Mouse (Mus musculus) forebrain, embryonic 10.5 days (tissue): ENCODE measurements around the gene Ptgdr2. TPM values are rescaled to one million over a fixed set of nuclear protein-coding genes. Genes with fewer than 3 reads are reported as not detected.

Experiments used
- DNase-seq: peaks from one replicate; pipeline ENCODE4 v3.0.0-alpha.2; 2017; ENCODE audit warnings: low spot score; ENCODE audit errors: extremely low spot score
- H3K27ac ChIP-seq: fragments of 300-500 bp; sonication (generic); 2 replicates; pipeline ENCODE4 v1.5.1; 2016; ENCODE audit warnings: mild to moderate bottlenecking
- H3K27me3 ChIP-seq: fragments of 300-500 bp; sonication (generic); 2 replicates; pipeline ENCODE4 v1.6.1; 2016; ENCODE audit warnings: mild to moderate bottlenecking; ENCODE audit not compliant: poor library complexity, severe bottlenecking
- H3K36me3 ChIP-seq: fragments of 300-500 bp; sonication (generic); replicated peaks from 2 replicates; pipeline ENCODE4 v1.6.1; 2016; ENCODE audit warnings: mild to moderate bottlenecking, moderate library complexity
- H3K4me1 ChIP-seq: fragments of 300-500 bp; sonication (generic); 2 replicates; pipeline ENCODE4 v1.6.1; 2016
- H3K4me3 ChIP-seq: fragments of 300-500 bp; sonication (generic); 2 replicates; pipeline ENCODE4 v1.5.1; 2016; ENCODE audit warnings: mild to moderate bottlenecking, moderate library complexity
- H3K9me3 ChIP-seq: fragments of 300-500 bp; sonication (generic); 2 replicates; pipeline ENCODE4 v1.6.1; 2016; ENCODE audit warnings: mild to moderate bottlenecking, moderate library complexity
- WGBS: fragments of 180-500 bp; shearing (Covaris S2); methylation state at CpG from one replicate; pipeline ENCODE4 v1.1.7; 2016; 5-methylcytosine and 5-hydroxymethylcytosine counted together
- polyA plus RNA-seq: library from polyadenylated mRNA; unstranded; fragments of >200 nt; fragmentation: Nextera tagmentation; extraction: Ambion mirVana; gene quantifications from 2 replicates; pipeline ENCODE4 v1.2.1, GENCODE M21; 2016

The Ptgdr2 gene
- polyA plus RNA-seq, 1 experiment from 2014 or later = 0.09 TPM

- peak overlapping the region; percentile 92 for H3K27ac ChIP-seq
- peak overlapping the region; percentile 57 for H3K4me3 ChIP-seq
- peaks cover 40% of the 10 kb centered on the region for H3K36me3 ChIP-seq
- WGBS = 17% methylated on average over 37 of the region's 37 CpGs
- DNase-seq = peak; percentile 87
- no peaks in the 10 kb centered on the region; the same call in 1 of the 2 replicates for H3K9me3 ChIP-seq
- peaks cover 26% of the 10 kb centered on the region for H3K27me3 ChIP-seq
- H3K4me1 ChIP-seq = peaks cover 21% of the 10 kb centered on the region
Measured at GRCm38 (mm10) chr19:10940097-10940800, 3.3 kb downstream of the Ptgdr2 start.

- peak; percentile 71 for DNase-seq
- Histone ChIP-seq H3K27me3 (peaks cover 26% of the 10 kb centered on the region), H3K4me1 (peaks cover 18% of the 10 kb centered on the region), H3K4me3 (peak overlapping the region; percentile 57), H3K36me3 (peaks cover 47% of the 10 kb centered on the region), H3K27ac (peak overlapping the region; percentile 92), H3K9me3 (no peaks in the 10 kb centered on the region; the same call in 1 of the 2 replicates)
- WGBS = 2% methylated on average over 40 of the region's 40 CpGs
Measured at GRCm38 (mm10) chr19:10940801-10941457, 4.0 kb downstream of the Ptgdr2 start.

- no peak for DNase-seq
- peaks cover 42% of the 10 kb centered on the region for H3K4me1 ChIP-seq
- peaks cover 11% of the 10 kb centered on the region for H3K27me3 ChIP-seq
- 85% methylated on average over 3 of the region's 3 CpGs for WGBS
- H3K36me3 ChIP-seq = peaks cover 59% of the 10 kb centered on the region
- H3K4me3 ChIP-seq = no peak overlapping the region
- no peaks in the 10 kb centered on the region for H3K9me3 ChIP-seq
- no peak overlapping the region for H3K27ac ChIP-seq
Measured at GRCm38 (mm10) chr19:10943955-10944354, 7.0 kb downstream of the Ptgdr2 start.

- Histone ChIP-seq H3K9me3 (no peaks in the 10 kb centered on the region), H3K27me3 (peaks cover 4% of the 10 kb centered on the region; the same call in 1 of the 2 replicates), H3K36me3 (peaks cover 56% of the 10 kb centered on the region), H3K4me1 (peaks cover 35% of the 10 kb centered on the region), H3K4me3 (peak overlapping the region; percentile 76), H3K27ac (no peak overlapping the region)
- WGBS = 91% methylated on average over 3 of the region's 3 CpGs
- DNase-seq = no peak
Measured at GRCm38 (mm10) chr19:10946506-10946905, 9.5 kb downstream of the Ptgdr2 start.

GRCm38 (mm10) chr19:10947219-10947618 is 10.3 kb downstream of the Ptgdr2 start:
- WGBS = 90% methylated on average over 5 of the region's 5 CpGs

GRCm38 (mm10) chr19:10948416-10948815 is 11.5 kb downstream of the Ptgdr2 start:
- Histone ChIP-seq H3K27ac (peak overlapping the region; percentile 82), H3K36me3 (peaks cover 37% of the 10 kb centered on the region), H3K27me3 (no peaks in the 10 kb centered on the region), H3K4me3 (peak overlapping the region; percentile 76), H3K9me3 (no peaks in the 10 kb centered on the region), H3K4me1 (peaks cover 46% of the 10 kb centered on the region)
- WGBS = under 1% methylated on average over 20 of the region's 20 CpGs
- DNase-seq = no peak

More at GRCm38 (mm10) chr19:10947219-10947618, 10.3 kb downstream of the Ptgdr2 start:
- Histone ChIP-seq H3K27ac (no peak overlapping the region), H3K9me3 (no peaks in the 10 kb centered on the region), H3K36me3 (peaks cover 49% of the 10 kb centered on the region), H3K27me3 (no peaks in the 10 kb centered on the region), H3K4me3 (peak overlapping the region; percentile 76), H3K4me1 (peaks cover 42% of the 10 kb centered on the region)
- no peak for DNase-seq

- DNase-seq = peak; percentile 99
- H3K4me1 ChIP-seq = peaks cover 46% of the 10 kb centered on the region
- peak within 1 kb of the TSS; percentile 76 for H3K4me3 ChIP-seq
- H3K27ac ChIP-seq = peak within 1 kb of the TSS; percentile 82
- WGBS = under 1% methylated on average over 30 of the region's 30 CpGs
- H3K9me3 ChIP-seq = no peaks in the 10 kb centered on the region
- no peaks in the 10 kb centered on the region for H3K27me3 ChIP-seq
- peaks cover 30% of the 10 kb centered on the region for H3K36me3 ChIP-seq
Measured at GRCm38 (mm10) chr19:10949112-10949511, 12.2 kb downstream of the Ptgdr2 start, which contains the start of gene Ccdc86. Gene Ccdc86, minus strand, starts transcription at chr19:10949266.

- peak overlapping the region; percentile 76 for H3K4me3 ChIP-seq
- H3K36me3 ChIP-seq = peaks cover 25% of the 10 kb centered on the region
- H3K27ac ChIP-seq = peak overlapping the region; percentile 82
- H3K9me3 ChIP-seq = no peaks in the 10 kb centered on the region
- WGBS = 42% methylated on average over 9 of the region's 9 CpGs
- H3K27me3 ChIP-seq = no peaks in the 10 kb centered on the region
- DNase-seq = no peak
- H3K4me1 ChIP-seq = peaks cover 46% of the 10 kb centered on the region
Measured at GRCm38 (mm10) chr19:10949558-10949957, 12.6 kb downstream of the Ptgdr2 start.

GRCm38 (mm10) chr19:10952021-10952939 is 15.3 kb downstream of the Ptgdr2 start:
- 76% methylated on average over 11 of the region's 11 CpGs for WGBS
- Histone ChIP-seq H3K4me1 (peaks cover 34% of the 10 kb centered on the region), H3K4me3 (no peak overlapping the region), H3K27ac (peak overlapping the region; percentile 41; the same call in 1 of the 2 replicates), H3K36me3 (no peaks in the 10 kb centered on the region), H3K9me3 (no peaks in the 10 kb centered on the region), H3K27me3 (no peaks in the 10 kb centered on the region)
- peak; percentile 17 for DNase-seq

- Histone ChIP-seq H3K9me3 (no peaks in the 10 kb centered on the region), H3K4me1 (peaks cover 7% of the 10 kb centered on the region), H3K36me3 (no peaks in the 10 kb centered on the region), H3K27ac (no peak overlapping the region), H3K4me3 (no peak overlapping the region), H3K27me3 (no peaks in the 10 kb centered on the region)
- peak; percentile 43 for DNase-seq
- WGBS = 38% methylated on average over 11 of the region's 11 CpGs
Measured at GRCm38 (mm10) chr19:10959085-10959977, 22.4 kb downstream of the Ptgdr2 start.

- 46% methylated on average over 12 of the region's 12 CpGs for WGBS
- no peak for DNase-seq
Measured at GRCm38 (mm10) chr19:10959978-10960346, 23.0 kb downstream of the Ptgdr2 start.

More at GRCm38 (mm10) chr19:10959978-10960346, 23.0 kb downstream of the Ptgdr2 start:
- Histone ChIP-seq H3K9me3 (no peaks in the 10 kb centered on the region), H3K27ac (no peak overlapping the region), H3K36me3 (no peaks in the 10 kb centered on the region), H3K4me1 (peaks cover 7% of the 10 kb centered on the region), H3K4me3 (no peak overlapping the region), H3K27me3 (no peaks in the 10 kb centered on the region)
